Mouse (Mus musculus) embryonic facial prominence, embryonic 15.5 days (tissue): ENCODE measurements around the gene Nr1d1. TPM values are rescaled to one million over a fixed set of nuclear protein-coding genes. Genes with fewer than 3 reads are reported as not detected.
A peak's percentile ranks its signal among the peaks of the same experiment; 100 is the strongest.

ENCODE experiments used
- ATAC-seq: fragments of 200-750 bp; cut with Nextera tagmentation; 2 replicates; pipeline ENCODE4 v1.8.0; 2017; ENCODE audit warnings: low read depth, moderate TSS enrichment; ENCODE audit not compliant: insufficient number of reproducible peaks, low FRiP score, low TSS enrichment
- H3K27ac ChIP-seq: fragments of 300-500 bp; sonication (generic); replicated peaks from 2 replicates; pipeline ENCODE4 v1.5.1; 2015; ENCODE audit warnings: mild to moderate bottlenecking, inconsistent platforms
- H3K27me3 ChIP-seq: fragments of 300-500 bp; sonication (generic); 2 replicates; pipeline ENCODE4 v1.6.1; 2015; ENCODE audit warnings: inconsistent platforms
- H3K36me3 ChIP-seq: fragments of 300-500 bp; sonication (generic); 2 replicates; pipeline ENCODE4 v1.6.1; 2015; ENCODE audit warnings: mild to moderate bottlenecking, inconsistent platforms
- H3K4me1 ChIP-seq: fragments of 300-500 bp; sonication (generic); 2 replicates; pipeline ENCODE4 v1.6.1; 2015; ENCODE audit warnings: inconsistent platforms
- H3K4me2 ChIP-seq: fragments of 300-500 bp; sonication (generic); replicated peaks from 2 replicates; pipeline ENCODE4 v1.6.1; 2015; ENCODE audit warnings: mild to moderate bottlenecking, inconsistent platforms
- H3K4me3 ChIP-seq: fragments of 300-500 bp; sonication (generic); replicated peaks from 2 replicates; pipeline ENCODE4 v1.5.1; 2015; ENCODE audit warnings: mild to moderate bottlenecking, inconsistent platforms
- H3K9ac ChIP-seq: fragments of 300-500 bp; sonication (generic); 2 replicates; pipeline ENCODE4 v1.6.1; 2015; ENCODE audit warnings: inconsistent platforms
- H3K9me3 ChIP-seq: fragments of 300-500 bp; sonication (generic); replicated peaks from 2 replicates; pipeline ENCODE4 v1.6.1; 2016; ENCODE audit warnings: inconsistent platforms
- WGBS: fragments of 180-500 bp; shearing (Covaris S2); methylation state at CpG from one replicate; pipeline ENCODE4 v1.1.7; 2015; 5-methylcytosine and 5-hydroxymethylcytosine counted together
- polyA plus RNA-seq: library from polyadenylated mRNA; unstranded; fragments of >200 nt; fragmentation: Nextera tagmentation; extraction: Ambion mirVana; gene quantifications from 2 replicates; pipeline ENCODE4 v1.2.1, GENCODE M21; 2015

The Nr1d1 gene
- polyA plus RNA-seq, 1 experiment from 2014 or later = 1.7 TPM

DNA sequence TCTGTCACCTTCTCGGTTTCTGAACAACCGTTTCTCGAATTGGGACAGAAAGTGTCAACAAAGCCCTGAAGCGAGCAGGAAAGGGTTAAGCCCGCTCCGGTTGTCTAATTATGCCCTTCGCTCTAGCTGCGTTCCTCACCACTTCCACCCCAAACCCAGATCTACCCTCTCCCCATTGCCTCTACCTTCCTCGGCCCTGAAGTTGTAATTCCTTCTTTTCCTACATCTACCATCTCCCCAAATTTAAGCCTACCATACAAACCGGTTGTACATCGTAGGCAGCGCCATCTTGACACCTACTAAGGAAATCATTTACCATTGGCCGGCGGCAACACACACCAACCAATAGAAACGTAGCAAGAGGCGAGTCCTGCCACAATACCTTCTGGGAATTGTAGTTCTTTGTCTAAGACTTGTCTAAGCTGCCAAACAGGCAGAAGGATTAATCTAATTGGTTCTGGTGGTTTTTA lies 46.0 kb downstream of the Nr1d1 start, which contains the start of gene Med24:
TSS of gene Med24 (minus strand) at position 317 of the 470 bp plus-strand sequence.
- Histone ChIP-seq H3K4me2 (peak within 1 kb of the TSS; percentile 71), H3K4me3 (peak within 1 kb of the TSS; percentile 69), H3K36me3 (peaks cover 18% of the 10 kb centered on the region), H3K27me3 (no peaks in the 10 kb centered on the region), H3K9ac (peak within 1 kb of the TSS; percentile 24; the same call in 1 of the 2 replicates), H3K9me3 (no peaks in the 10 kb centered on the region), H3K4me1 (peaks cover 27% of the 10 kb centered on the region), H3K27ac (peak within 1 kb of the TSS; percentile 85)
- under 1% methylated on average over 16 of the region's 16 CpGs for WGBS
- ATAC-seq = peak; percentile 90

- Histone ChIP-seq H3K9ac (no peak overlapping the region), H3K4me3 (no peak overlapping the region), H3K4me1 (peaks cover 28% of the 10 kb centered on the region), H3K9me3 (no peaks in the 10 kb centered on the region), H3K27ac (no peak overlapping the region), H3K4me2 (no peak overlapping the region), H3K27me3 (no peaks in the 10 kb centered on the region), H3K36me3 (peaks cover 23% of the 10 kb centered on the region)
- ATAC-seq = no peak
- WGBS = 94% methylated on average over 15 of the region's 15 CpGs
Observed at GRCm38 (mm10) chr11:98725926-98726506, 49.1 kb downstream of the Nr1d1 start.

DNA sequence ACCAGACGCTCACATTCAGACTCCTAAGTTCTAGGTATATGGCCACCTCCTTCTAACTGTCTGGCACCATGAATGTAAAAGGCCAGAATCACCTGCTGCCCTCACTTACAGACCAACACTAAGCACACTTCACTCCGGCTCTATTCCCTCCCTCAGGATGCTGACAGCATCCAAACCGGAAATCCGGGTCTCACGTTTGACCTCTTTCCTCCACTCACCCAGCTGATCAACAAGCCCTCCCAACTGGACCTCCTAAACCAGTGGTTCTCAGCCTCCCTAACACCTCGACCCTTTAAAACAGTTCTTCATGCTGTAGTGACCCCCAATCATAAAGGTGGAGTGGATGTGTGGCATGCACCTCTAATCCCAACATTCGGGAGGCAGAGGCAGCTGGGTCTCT lies 52.0 kb downstream of the Nr1d1 start:
- no peak overlapping the region for H3K4me2 ChIP-seq
- H3K4me3 ChIP-seq = no peak overlapping the region
- no peak overlapping the region for H3K9ac ChIP-seq
- 75% methylated on average over 7 of the region's 7 CpGs for WGBS
- H3K27me3 ChIP-seq = no peaks in the 10 kb centered on the region
- H3K4me1 ChIP-seq = peaks cover 15% of the 10 kb centered on the region
- no peak overlapping the region for H3K27ac ChIP-seq
- peaks cover 23% of the 10 kb centered on the region for H3K36me3 ChIP-seq
- ATAC-seq = no peak
- no peaks in the 10 kb centered on the region for H3K9me3 ChIP-seq

GRCm38 (mm10) chr11:98721458-98722226 lies 53.5 kb downstream of the Nr1d1 start:
- H3K4me2 ChIP-seq = no peak overlapping the region
- no peak overlapping the region for H3K4me3 ChIP-seq
- ATAC-seq = no peak
- H3K9me3 ChIP-seq = no peaks in the 10 kb centered on the region
- peaks cover 25% of the 10 kb centered on the region for H3K36me3 ChIP-seq
- 59% methylated on average over 24 of the region's 24 CpGs for WGBS
- H3K4me1 ChIP-seq = peaks cover 21% of the 10 kb centered on the region
- H3K27ac ChIP-seq = peak overlapping the region; percentile 52
- H3K27me3 ChIP-seq = no peaks in the 10 kb centered on the region
- no peak overlapping the region for H3K9ac ChIP-seq

DNA sequence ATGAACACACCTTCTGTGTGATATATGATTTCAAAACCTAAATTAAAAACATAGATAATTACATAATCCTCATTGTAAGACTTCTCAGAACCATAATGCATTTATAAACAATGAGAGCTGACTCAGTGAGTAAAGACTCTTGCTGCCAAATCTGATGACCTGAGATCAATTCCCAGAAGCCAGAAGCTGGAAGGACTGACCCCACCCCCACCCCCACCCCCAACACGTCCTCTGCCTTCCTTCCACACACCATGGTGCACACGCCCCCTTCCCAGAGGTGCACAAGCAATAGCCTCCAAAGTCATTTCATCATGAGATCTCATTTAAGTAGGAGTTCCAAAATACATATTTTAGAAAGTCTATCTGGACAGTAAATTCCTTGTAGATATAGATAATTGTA lies 54.4 kb downstream of the Nr1d1 start:
- no peak for ATAC-seq
- 71% methylated on average over 2 of the region's 2 CpGs for WGBS
- Histone ChIP-seq H3K9me3 (no peaks in the 10 kb centered on the region), H3K36me3 (peaks cover 31% of the 10 kb centered on the region), H3K4me3 (no peak overlapping the region), H3K27me3 (no peaks in the 10 kb centered on the region), H3K4me1 (peaks cover 21% of the 10 kb centered on the region), H3K27ac (no peak overlapping the region), H3K9ac (no peak overlapping the region), H3K4me2 (no peak overlapping the region)

Other genes with a start within 250 kb of the Nr1d1 start
- 0.33 and 0.67 TPM in 2 replicates for gene Ikzf3, start 229.3 kb downstream of the Nr1d1 start, polyA plus RNA-seq
- 0.16 TPM in 1 of 2 replicates, not detected in the other for gene Zpbp2, start 224.2 kb downstream of the Nr1d1 start, polyA plus RNA-seq
- 76.4 and 87.3 TPM in 2 replicates for gene Ormdl3, start 188.0 kb downstream of the Nr1d1 start, polyA plus RNA-seq
- gene Lrrc3c, start 177.0 kb downstream of the Nr1d1 start, polyA plus RNA-seq = not detected in 2 replicates
- 0.85 and 2.6 TPM in 2 replicates for gene Gm12355, start 149.7 kb downstream of the Nr1d1 start, polyA plus RNA-seq
- gene Gsdma3, start 149.0 kb downstream of the Nr1d1 start, polyA plus RNA-seq = not detected in 2 replicates
- gene Gsdma2, start 128.6 kb downstream of the Nr1d1 start, polyA plus RNA-seq = not detected in 2 replicates
- 11.8 and 14.0 TPM in 2 replicates for gene Gsdma, start 111.0 kb downstream of the Nr1d1 start, polyA plus RNA-seq
- gene Psmd3, start 92.8 kb downstream of the Nr1d1 start, polyA plus RNA-seq = 204 and 214 TPM in 2 replicates
- gene Csf3, start 74.1 kb downstream of the Nr1d1 start, polyA plus RNA-seq = 0.12 and 0.31 TPM in 2 replicates
- 52.3 and 53.3 TPM in 2 replicates for gene Med24, start 45.9 kb downstream of the Nr1d1 start, polyA plus RNA-seq
- gene Thra, start 34.7 kb downstream of the Nr1d1 start, polyA plus RNA-seq = 51.0 and 51.2 TPM in 2 replicates
- 28.7 and 30.4 TPM in 2 replicates for gene Msl1, start 20.2 kb upstream of the Nr1d1 start, polyA plus RNA-seq
- 37.0 and 42.2 TPM in 2 replicates for gene Casc3, start 29.6 kb upstream of the Nr1d1 start, polyA plus RNA-seq
- 13.0 and 13.9 TPM in 2 replicates for gene Rapgefl1, start 61.5 kb upstream of the Nr1d1 start, polyA plus RNA-seq
- 4.8 and 5.3 TPM in 2 replicates for gene Wipf2, start 88.3 kb upstream of the Nr1d1 start, polyA plus RNA-seq
- 22.6 and 22.7 TPM in 2 replicates for gene Cdc6, start 132.5 kb upstream of the Nr1d1 start, polyA plus RNA-seq
- 50.0 and 53.5 TPM in 2 replicates for gene Rara, start 152.5 kb upstream of the Nr1d1 start, polyA plus RNA-seq
- 0.96 and 1.1 TPM in 2 replicates for gene Gjd3, start 207.7 kb upstream of the Nr1d1 start, polyA plus RNA-seq
- 162 and 168 TPM in 2 replicates for gene Top2a, start 248.9 kb upstream of the Nr1d1 start, polyA plus RNA-seq